Mouse (Mus musculus) layer of hippocampus, postnatal 25 days (tissue): ENCODE measurements around the gene Zfp706. TPM values are rescaled to one million over a fixed set of nuclear protein-coding genes. Genes with fewer than 3 reads are reported as not detected.
A peak's percentile ranks its signal among the peaks of the same experiment; 100 is the strongest.

Experiments used
- DNase-seq, 2 experiments: peaks; one replicate each; pipeline ENCODE4 v3.0.0; 2022; ENCODE audit warnings: mixed read lengths in 2 of 2, low spot score in 1 of 2; ENCODE audit errors: extremely low spot score in 1 of 2
- total RNA-seq, 2 experiments: library from RNA; stranded (reverse); gene quantifications; 2 replicates each; pipeline ENCODE4 v1.2.3; 2021

Zfp706 gene
- 100 to 1,000 TPM; 290 to 309 TPM for total RNA-seq

GRCm38 (mm10) chr15:37007233-37007958 lies at the start of gene Zfp706:
Zfp706 (minus strand) TSS chr15:37007773.
- DNase-seq: peak; percentile 97 to 99

- no peak for DNase-seq
These were observed 47.0 kb upstream of the Zfp706 start for GRCm38 (mm10) chr15:37054582-37054981.

GRCm38 (mm10) chr15:37053085-37053762 lies 45.7 kb upstream of the Zfp706 start:
- DNase-seq: no peak

GRCm38 (mm10) chr15:37047403-37047802 lies 39.8 kb upstream of the Zfp706 start:
- no peak for DNase-seq

GRCm38 (mm10) chr15:37046586-37046985 lies 39.0 kb upstream of the Zfp706 start:
- DNase-seq: no peak

- DNase-seq: no peak
These were observed 38.6 kb upstream of the Zfp706 start for GRCm38 (mm10) chr15:37046131-37046530.

GRCm38 (mm10) chr15:37045456-37045855 lies 37.9 kb upstream of the Zfp706 start:
- DNase-seq: no peak

GRCm38 (mm10) chr15:37042559-37042958 lies 35.0 kb upstream of the Zfp706 start:
- DNase-seq: no peak

GRCm38 (mm10) chr15:37041214-37041613 lies 33.6 kb upstream of the Zfp706 start:
- no peak for DNase-seq

- no peak for DNase-seq
These were observed 31.1 kb upstream of the Zfp706 start for GRCm38 (mm10) chr15:37038666-37039065.

- DNase-seq: no peak
These were observed 30.1 kb upstream of the Zfp706 start for GRCm38 (mm10) chr15:37037704-37038103.

- no peak for DNase-seq
These were observed 29.0 kb upstream of the Zfp706 start for GRCm38 (mm10) chr15:37036481-37037156.

- DNase-seq: no peak
These were observed 26.6 kb upstream of the Zfp706 start for GRCm38 (mm10) chr15:37034155-37034554.

- no peak for DNase-seq
These were observed 25.9 kb upstream of the Zfp706 start for GRCm38 (mm10) chr15:37033431-37033830.

GRCm38 (mm10) chr15:37031334-37032150 lies 24.0 kb upstream of the Zfp706 start:
- peak in 1 of 2 experiments; percentile 20 for DNase-seq

- no peak for DNase-seq
These were observed 23.4 kb upstream of the Zfp706 start for GRCm38 (mm10) chr15:37030929-37031328.

GRCm38 (mm10) chr15:37027956-37028355 lies 20.4 kb upstream of the Zfp706 start:
- DNase-seq: no peak

- no peak for DNase-seq
These were observed 18.9 kb upstream of the Zfp706 start for GRCm38 (mm10) chr15:37026458-37026857.

GRCm38 (mm10) chr15:37020581-37021245 lies 13.1 kb upstream of the Zfp706 start:
- DNase-seq: no peak

- no peak for DNase-seq
These were observed 11.9 kb upstream of the Zfp706 start for GRCm38 (mm10) chr15:37019434-37019833.
